Mouse (Mus musculus): ENCODE results near the gene Gm10203. TPM values are rescaled to one million over a fixed set of nuclear protein-coding genes. Genes with fewer than 3 reads are reported as not detected.

The Gm10203 gene
- polyA plus RNA-seq, 1 experiment from 2014 or later, result not detected

- Histone ChIP-seq H3K4me2 (replicated peaks; ENCODE audit: low read depth, low read length) (peak within 1 kb of the TSS; percentile 81), H3K27me3 (ENCODE audit: insufficient read depth, low read length) (no peaks in the 10 kb centered on the region), H3K36me3 (ENCODE audit: insufficient read depth, low read length) (no peaks in the 10 kb centered on the region), H3K4me1 (ENCODE audit: insufficient read depth, low read length) (0 out of 2 replicates have a peak, but pooled peaks cover 5% of the 10 kb centered on the region), H3K4me3 (ENCODE audit: low read length) (peak within 1 kb of the TSS; percentile 73), H3K9me3 (ENCODE audit: low read length) (no peaks in the 10 kb centered on the region), H3K27ac (ENCODE audit: low read length) (peak within 1 kb of the TSS; percentile 96), H3K9ac (replicated peaks; ENCODE audit: low read length) (peak within 1 kb of the TSS; percentile 88)
- ATAC-seq (ENCODE audit: low FRiP score, low TSS enrichment), result peak; percentile 94
- WGBS, result under 1% methylated on average over 108 of the region's 124 CpGs
These were observed 28.7 kb upstream of the Gm10203 start, which contains the start of gene Dennd5b for GRCm38 (mm10) chr6:149101076-149101942. TSS of gene Dennd5b (minus strand) at chr6:149101680.

GRCm38 (mm10) chr6:149101943-149102243, 28.1 kb upstream of the Gm10203 start:
- ATAC-seq (ENCODE audit: low FRiP score, low TSS enrichment), result peak; percentile 37
- H3K27me3 ChIP-seq (ENCODE audit: insufficient read depth, low read length), result no peaks in the 10 kb centered on the region
- no peaks in the 10 kb centered on the region for H3K36me3 ChIP-seq (ENCODE audit: insufficient read depth, low read length)
- peak overlapping the region; percentile 88 for H3K9ac ChIP-seq (replicated peaks; ENCODE audit: low read length)
- no peaks in the 10 kb centered on the region for H3K9me3 ChIP-seq (ENCODE audit: low read length)
- peak overlapping the region; percentile 73 for H3K4me3 ChIP-seq (ENCODE audit: low read length)
- 12% methylated on average over 7 of the region's 7 CpGs for WGBS
- H3K4me2 ChIP-seq (replicated peaks; ENCODE audit: low read depth, low read length), result peak overlapping the region; percentile 81
- 0 out of 2 replicates have a peak, but pooled peaks cover 5% of the 10 kb centered on the region for H3K4me1 ChIP-seq (ENCODE audit: insufficient read depth, low read length)
- H3K27ac ChIP-seq (ENCODE audit: low read length), result peak overlapping the region; percentile 96; the same call in 1 of the 2 replicates

GRCm38 (mm10) chr6:149103451-149103850, 26.5 kb upstream of the Gm10203 start:
- WGBS, result 93% methylated on average over 1 of the region's 1 CpGs

GRCm38 (mm10) chr6:149107615-149108014, 22.4 kb upstream of the Gm10203 start:
- no peak overlapping the region for H3K9ac ChIP-seq (replicated peaks; ENCODE audit: low read length)
- H3K27ac ChIP-seq (ENCODE audit: low read length), result no peak overlapping the region
- ATAC-seq (ENCODE audit: low FRiP score, low TSS enrichment), result peak; percentile 76; the same call in 1 of the 2 replicates
- no peaks in the 10 kb centered on the region for H3K9me3 ChIP-seq (ENCODE audit: low read length)
- no peak overlapping the region for H3K4me2 ChIP-seq (replicated peaks; ENCODE audit: low read depth, low read length)
- H3K4me3 ChIP-seq (ENCODE audit: low read length), result no peak overlapping the region
- H3K27me3 ChIP-seq (ENCODE audit: insufficient read depth, low read length), result no peaks in the 10 kb centered on the region
- H3K4me1 ChIP-seq (ENCODE audit: insufficient read depth, low read length), result no peaks in the 10 kb centered on the region
- WGBS, result 56% methylated on average over 3 of the region's 3 CpGs
- no peaks in the 10 kb centered on the region for H3K36me3 ChIP-seq (ENCODE audit: insufficient read depth, low read length)

More at GRCm38 (mm10) chr6:149103451-149103850, 26.5 kb upstream of the Gm10203 start:
- no peak overlapping the region for H3K9ac ChIP-seq (replicated peaks; ENCODE audit: low read length)
- no peak for ATAC-seq (ENCODE audit: low FRiP score, low TSS enrichment)
- H3K4me3 ChIP-seq (ENCODE audit: low read length), result no peak overlapping the region
- H3K4me1 ChIP-seq (ENCODE audit: insufficient read depth, low read length), result 0 out of 2 replicates have a peak, but pooled peaks cover 5% of the 10 kb centered on the region
- H3K27me3 ChIP-seq (ENCODE audit: insufficient read depth, low read length), result no peaks in the 10 kb centered on the region
- H3K4me2 ChIP-seq (replicated peaks; ENCODE audit: low read depth, low read length), result no peak overlapping the region
- no peaks in the 10 kb centered on the region for H3K36me3 ChIP-seq (ENCODE audit: insufficient read depth, low read length)
- H3K27ac ChIP-seq (ENCODE audit: low read length), result no peak overlapping the region
- H3K9me3 ChIP-seq (ENCODE audit: low read length), result no peaks in the 10 kb centered on the region

GRCm38 (mm10) chr6:149108909-149109308, 21.1 kb upstream of the Gm10203 start:
- 82% methylated on average over 2 of the region's 2 CpGs for WGBS
- H3K4me2 ChIP-seq (replicated peaks; ENCODE audit: low read depth, low read length), result no peak overlapping the region
- H3K4me3 ChIP-seq (ENCODE audit: low read length), result no peak overlapping the region
- H3K27me3 ChIP-seq (ENCODE audit: insufficient read depth, low read length), result no peaks in the 10 kb centered on the region
- no peaks in the 10 kb centered on the region for H3K4me1 ChIP-seq (ENCODE audit: insufficient read depth, low read length)
- H3K9ac ChIP-seq (replicated peaks; ENCODE audit: low read length), result no peak overlapping the region
- no peak for ATAC-seq (ENCODE audit: low FRiP score, low TSS enrichment)
- no peaks in the 10 kb centered on the region for H3K36me3 ChIP-seq (ENCODE audit: insufficient read depth, low read length)
- no peaks in the 10 kb centered on the region for H3K9me3 ChIP-seq (ENCODE audit: low read length)
- no peak overlapping the region for H3K27ac ChIP-seq (ENCODE audit: low read length)

GRCm38 (mm10) chr6:149116992-149117391, 13.0 kb upstream of the Gm10203 start:
- H3K4me2 ChIP-seq (replicated peaks; ENCODE audit: low read depth, low read length), result no peak overlapping the region
- no peak for ATAC-seq (ENCODE audit: low FRiP score, low TSS enrichment)
- no peak overlapping the region for H3K9ac ChIP-seq (replicated peaks; ENCODE audit: low read length)
- H3K4me1 ChIP-seq (ENCODE audit: insufficient read depth, low read length), result no peaks in the 10 kb centered on the region
- no peaks in the 10 kb centered on the region for H3K36me3 ChIP-seq (ENCODE audit: insufficient read depth, low read length)
- no peaks in the 10 kb centered on the region for H3K9me3 ChIP-seq (ENCODE audit: low read length)
- H3K27ac ChIP-seq (ENCODE audit: low read length), result no peak overlapping the region
- H3K4me3 ChIP-seq (ENCODE audit: low read length), result no peak overlapping the region
- H3K27me3 ChIP-seq (ENCODE audit: insufficient read depth, low read length), result no peaks in the 10 kb centered on the region

- H3K9ac ChIP-seq (replicated peaks; ENCODE audit: low read length), result no peak overlapping the region
- H3K27me3 ChIP-seq (ENCODE audit: insufficient read depth, low read length), result no peaks in the 10 kb centered on the region
- H3K4me3 ChIP-seq (ENCODE audit: low read length), result no peak overlapping the region
- H3K4me1 ChIP-seq (ENCODE audit: insufficient read depth, low read length), result no peaks in the 10 kb centered on the region
- 0 out of 2 replicates have a peak, but pooled peaks have one; percentile 49 for ATAC-seq (ENCODE audit: low FRiP score, low TSS enrichment)
- no peak overlapping the region for H3K27ac ChIP-seq (ENCODE audit: low read length)
- WGBS, result 54% methylated on average over 2 of the region's 2 CpGs
- H3K4me2 ChIP-seq (replicated peaks; ENCODE audit: low read depth, low read length), result no peak overlapping the region
- no peaks in the 10 kb centered on the region for H3K36me3 ChIP-seq (ENCODE audit: insufficient read depth, low read length)
- H3K9me3 ChIP-seq (ENCODE audit: low read length), result no peaks in the 10 kb centered on the region
These were observed 11.0 kb upstream of the Gm10203 start for GRCm38 (mm10) chr6:149118935-149119334.

- no peaks in the 10 kb centered on the region for H3K4me1 ChIP-seq (ENCODE audit: insufficient read depth, low read length)
- H3K36me3 ChIP-seq (ENCODE audit: insufficient read depth, low read length), result no peaks in the 10 kb centered on the region
- H3K4me2 ChIP-seq (replicated peaks; ENCODE audit: low read depth, low read length), result no peak overlapping the region
- 40% methylated on average over 2 of the region's 2 CpGs for WGBS
- H3K9me3 ChIP-seq (ENCODE audit: low read length), result no peaks in the 10 kb centered on the region
- H3K9ac ChIP-seq (replicated peaks; ENCODE audit: low read length), result no peak overlapping the region
- peak; percentile 67; the same call in 1 of the 2 replicates for ATAC-seq (ENCODE audit: low FRiP score, low TSS enrichment)
- H3K27ac ChIP-seq (ENCODE audit: low read length), result no peak overlapping the region
- no peak overlapping the region for H3K4me3 ChIP-seq (ENCODE audit: low read length)
- no peaks in the 10 kb centered on the region for H3K27me3 ChIP-seq (ENCODE audit: insufficient read depth, low read length)
These were observed 10.1 kb upstream of the Gm10203 start for GRCm38 (mm10) chr6:149119853-149120252.

GRCm38 (mm10) chr6:149123042-149123441, 6.9 kb upstream of the Gm10203 start:
- no peak for ATAC-seq (ENCODE audit: low FRiP score, low TSS enrichment)
- no peak overlapping the region for H3K4me2 ChIP-seq (replicated peaks; ENCODE audit: low read depth, low read length)
- no peaks in the 10 kb centered on the region for H3K9me3 ChIP-seq (ENCODE audit: low read length)
- no peaks in the 10 kb centered on the region for H3K27me3 ChIP-seq (ENCODE audit: insufficient read depth, low read length)
- H3K27ac ChIP-seq (ENCODE audit: low read length), result no peak overlapping the region
- WGBS, result 87% methylated on average over 3 of the region's 3 CpGs
- H3K36me3 ChIP-seq (ENCODE audit: insufficient read depth, low read length), result no peaks in the 10 kb centered on the region
- H3K4me1 ChIP-seq (ENCODE audit: insufficient read depth, low read length), result no peaks in the 10 kb centered on the region
- H3K9ac ChIP-seq (replicated peaks; ENCODE audit: low read length), result no peak overlapping the region
- no peak overlapping the region for H3K4me3 ChIP-seq (ENCODE audit: low read length)

GRCm38 (mm10) chr6:149126675-149127074, 3.3 kb upstream of the Gm10203 start:
- Histone ChIP-seq H3K36me3 (ENCODE audit: insufficient read depth, low read length) (no peaks in the 10 kb centered on the region), H3K9me3 (ENCODE audit: low read length) (no peaks in the 10 kb centered on the region), H3K9ac (replicated peaks; ENCODE audit: low read length) (no peak overlapping the region), H3K27ac (ENCODE audit: low read length) (no peak overlapping the region), H3K4me3 (ENCODE audit: low read length) (no peak overlapping the region), H3K27me3 (ENCODE audit: insufficient read depth, low read length) (no peaks in the 10 kb centered on the region), H3K4me2 (replicated peaks; ENCODE audit: low read depth, low read length) (no peak overlapping the region), H3K4me1 (ENCODE audit: insufficient read depth, low read length) (no peaks in the 10 kb centered on the region)
- WGBS, result 74% methylated on average over 4 of the region's 4 CpGs
- no peak for ATAC-seq (ENCODE audit: low FRiP score, low TSS enrichment)

Measured in kidney, embryonic 16.5 days (tissue).